Mouse (Mus musculus) heart, postnatal 0 days (tissue): ENCODE data around the gene Grm8. TPM values are rescaled to one million over a fixed set of nuclear protein-coding genes. Genes with fewer than 3 reads are reported as not detected.

Experiments
- ATAC-seq: fragments of 200-750 bp; cut with Nextera tagmentation; 2 replicates; pipeline ENCODE4 v1.8.0; 2017; ENCODE audit warnings: low read depth, moderate number of reproducible peaks, moderate library complexity; ENCODE audit not compliant: insufficient read depth
- DNase-seq: peaks from one replicate; pipeline ENCODE4 v3.0.0-alpha.2; 2016; ENCODE audit warnings: low spot score
- H3K27ac ChIP-seq: fragments of 300-500 bp; sonication (generic); 2 replicates; pipeline ENCODE4 v1.5.1; 2014; ENCODE audit warnings: low read depth, mild to moderate bottlenecking
- H3K27me3 ChIP-seq: fragments of 300-500 bp; sonication (generic); 2 replicates; pipeline ENCODE4 v1.6.1; 2014; ENCODE audit warnings: low read length, mixed read lengths; ENCODE audit not compliant: control insufficient read depth, insufficient read depth
- H3K36me3 ChIP-seq: fragments of 300-500 bp; sonication (generic); replicated peaks from 2 replicates; pipeline ENCODE4 v1.6.1; 2014; ENCODE audit warnings: low read length, mixed read lengths; ENCODE audit not compliant: control insufficient read depth, insufficient read depth
- H3K4me1 ChIP-seq: fragments of 300-500 bp; sonication (generic); 2 replicates; pipeline ENCODE4 v1.6.1; 2014; ENCODE audit warnings: antibody characterized with exemption; ENCODE audit not compliant: control insufficient read depth, insufficient read depth
- H3K4me2 ChIP-seq: fragments of 300-500 bp; sonication (generic); 2 replicates; pipeline ENCODE4 v1.6.1; 2014; ENCODE audit warnings: low read depth, mild to moderate bottlenecking, low read length, moderate library complexity
- H3K4me3 ChIP-seq: fragments of 300-500 bp; sonication (generic); 2 replicates; pipeline ENCODE4 v1.5.1; 2014; ENCODE audit warnings: low read depth, low read length
- H3K9ac ChIP-seq: fragments of 300-500 bp; sonication (generic); replicated peaks from 2 replicates; pipeline ENCODE4 v1.6.1; 2014; ENCODE audit warnings: low read depth, low read length, mixed read lengths
- H3K9me3 ChIP-seq: fragments of 300-500 bp; sonication (generic); replicated peaks from 2 replicates; pipeline ENCODE4 v1.6.1; 2016; ENCODE audit warnings: low read length; ENCODE audit not compliant: control insufficient read depth
- CTCF ChIP-seq: IDR thresholded peaks from 2 replicates; pipeline ENCODE4 v1.5.1; 2016; ENCODE audit warnings: antibody characterized with exemption, control low read depth, low read depth
- EP300 ChIP-seq: IDR thresholded peaks from 2 replicates; pipeline ENCODE4 v1.6.1; 2016; ENCODE audit warnings: antibody characterized with exemption, low read depth
- WGBS: fragments of 180-500 bp; shearing (Covaris S2); extraction: QIAGEN DNeasy Blood & Tissue Kit; methylation state at CpG from one replicate; pipeline ENCODE4 v1.1.7; 2014; 5-methylcytosine and 5-hydroxymethylcytosine counted together
- polyA plus RNA-seq: library from polyadenylated mRNA; unstranded; fragments of >200 nt; fragmentation: Nextera tagmentation; extraction: Ambion mirVana; gene quantifications from 2 replicates; pipeline ENCODE4 v1.2.1, GENCODE M21; 2015
- total RNA-seq: library from RNA; depleted of rRNA; stranded (reverse); fragments of >200 nt; gene quantifications from 2 replicates; pipeline ENCODE4 v1.2.3, GENCODE M21; 2014; ENCODE audit warnings: low replicate concordance

Gene Grm8
- total and polyA plus RNA-seq, 2 experiments from 2014 or later = not detected

- Histone ChIP-seq H3K27me3 (no peaks in the 10 kb centered on the region), H3K27ac (no peak overlapping the region), H3K4me2 (no peak overlapping the region), H3K9me3 (no peaks in the 10 kb centered on the region), H3K4me3 (no peak overlapping the region), H3K9ac (no peak overlapping the region), H3K36me3 (no peaks in the 10 kb centered on the region), H3K4me1 (no peaks in the 10 kb centered on the region)
- DNase-seq (no peak), ATAC-seq (no peak)
- TF ChIP-seq CTCF (no peak), EP300 (no peak)
Measured at GRCm38 (mm10) chr6:27806741-27807140, 328.2 kb downstream of the Grm8 start.

- Histone ChIP-seq H3K36me3 (no peaks in the 10 kb centered on the region), H3K27ac (no peak overlapping the region), H3K4me2 (no peak overlapping the region), H3K4me3 (no peak overlapping the region), H3K27me3 (no peaks in the 10 kb centered on the region), H3K9me3 (no peaks in the 10 kb centered on the region), H3K4me1 (no peaks in the 10 kb centered on the region), H3K9ac (no peak overlapping the region)
- WGBS = 62% methylated on average over 6 of the region's 6 CpGs
- no peak for TF ChIP-seq EP300
- no peak for TF ChIP-seq CTCF
- ATAC-seq (no peak), DNase-seq (no peak)
Measured at GRCm38 (mm10) chr6:27800881-27801572, 334.0 kb downstream of the Grm8 start.

- H3K9ac ChIP-seq = no peak overlapping the region
- 80% methylated on average over 3 of the region's 3 CpGs for WGBS
Measured at GRCm38 (mm10) chr6:27798735-27799134, 336.2 kb downstream of the Grm8 start.

DNA sequence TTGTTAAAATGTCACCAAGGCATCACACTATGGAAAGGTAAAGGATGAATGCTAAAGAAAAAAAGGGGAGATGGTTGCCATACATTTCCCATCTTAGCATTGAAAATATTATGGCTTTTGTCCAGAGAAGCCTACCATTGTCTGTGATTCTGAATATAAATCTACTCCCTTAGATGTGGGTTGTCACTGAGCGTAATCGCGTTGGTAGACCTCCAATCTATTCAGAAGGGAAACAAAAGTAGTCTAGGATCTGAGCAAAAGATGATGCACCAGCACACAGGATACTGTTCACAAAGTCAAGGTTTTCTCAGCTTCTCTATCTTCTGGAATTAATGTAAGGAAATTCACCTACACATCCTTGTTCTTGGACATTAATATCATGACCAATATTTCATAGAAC lies 345.4 kb downstream of the Grm8 start:
- H3K27ac ChIP-seq = no peak overlapping the region
- no peak for DNase-seq
- WGBS = 85% methylated on average over 3 of the region's 3 CpGs
- H3K4me2 ChIP-seq = no peak overlapping the region
- no peak for TF ChIP-seq CTCF
- TF ChIP-seq EP300 = no peak
- H3K36me3 ChIP-seq = no peaks in the 10 kb centered on the region
- H3K27me3 ChIP-seq = no peaks in the 10 kb centered on the region
- H3K9ac ChIP-seq = no peak overlapping the region
- no peak overlapping the region for H3K4me3 ChIP-seq
- no peaks in the 10 kb centered on the region for H3K4me1 ChIP-seq
- no peaks in the 10 kb centered on the region for H3K9me3 ChIP-seq
- no peak for ATAC-seq

More at GRCm38 (mm10) chr6:27798735-27799134, 336.2 kb downstream of the Grm8 start:
- Histone ChIP-seq H3K27ac (no peak overlapping the region), H3K4me3 (no peak overlapping the region), H3K4me2 (no peak overlapping the region), H3K9me3 (no peaks in the 10 kb centered on the region), H3K4me1 (no peaks in the 10 kb centered on the region), H3K36me3 (no peaks in the 10 kb centered on the region), H3K27me3 (no peaks in the 10 kb centered on the region)
- TF ChIP-seq EP300 = no peak
- no peak for TF ChIP-seq CTCF
- DNase-seq = no peak
- ATAC-seq = no peak

- ATAC-seq (no peak), DNase-seq (no peak)
- Histone ChIP-seq H3K9ac (no peak overlapping the region), H3K27me3 (no peaks in the 10 kb centered on the region), H3K4me3 (no peak overlapping the region), H3K27ac (no peak overlapping the region), H3K36me3 (no peaks in the 10 kb centered on the region), H3K9me3 (no peaks in the 10 kb centered on the region), H3K4me2 (no peak overlapping the region), H3K4me1 (no peaks in the 10 kb centered on the region)
- TF ChIP-seq EP300 (no peak), CTCF (no peak)
- 69% methylated on average over 4 of the region's 4 CpGs for WGBS
Measured at GRCm38 (mm10) chr6:27789151-27789550, 345.8 kb downstream of the Grm8 start.

DNA sequence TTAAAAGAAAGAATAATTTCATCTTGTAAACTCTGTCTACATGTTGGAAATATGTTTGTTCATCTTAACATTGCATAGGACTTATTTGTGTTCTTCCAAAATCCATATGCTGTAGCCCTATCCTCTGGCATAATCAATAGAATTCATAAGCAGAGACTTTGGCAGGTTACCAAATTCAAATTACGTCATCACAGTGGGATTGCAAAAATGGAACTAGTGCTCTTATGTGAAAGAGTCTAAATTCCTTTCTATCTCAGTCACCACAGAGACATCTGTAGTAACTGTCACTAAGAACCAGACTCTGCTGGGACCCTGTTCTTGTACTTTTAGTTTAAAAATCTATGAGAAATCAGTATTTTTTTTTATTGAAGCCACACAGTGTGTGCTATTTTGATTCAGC lies 352.7 kb downstream of the Grm8 start:
- Histone ChIP-seq H3K36me3 (no peaks in the 10 kb centered on the region), H3K4me1 (no peaks in the 10 kb centered on the region), H3K9ac (no peak overlapping the region), H3K4me2 (no peak overlapping the region), H3K27ac (no peak overlapping the region), H3K9me3 (no peaks in the 10 kb centered on the region), H3K4me3 (no peak overlapping the region), H3K27me3 (no peaks in the 10 kb centered on the region)
- WGBS = 33% methylated on average over 1 of the region's 1 CpGs
- TF ChIP-seq CTCF (no peak), EP300 (no peak)
- ATAC-seq = no peak
- no peak for DNase-seq
